Mouse (Mus musculus) lung, postnatal 0 days (tissue): ENCODE measurements around the gene Gtpbp4. TPM values are rescaled to one million over a fixed set of nuclear protein-coding genes. Genes with fewer than 3 reads are reported as not detected.
"Not testable (repeated sequence)": the region's sequence is repeated elsewhere in the genome, so short reads cannot be mapped to it uniquely, and the experiment has no call there.

Experiments
- ATAC-seq: fragments of 200-750 bp; cut with Nextera tagmentation; 2 replicates; pipeline ENCODE4 v1.8.0; 2017; ENCODE audit warnings: moderate library complexity
- DNase-seq: peaks from one replicate; pipeline ENCODE4 v3.0.0-alpha.2; 2016; ENCODE audit warnings: low spot score
- H3K27ac ChIP-seq: fragments of 300-500 bp; sonication (generic); 2 replicates; pipeline ENCODE4 v1.5.1; 2014; ENCODE audit warnings: antibody characterized with exemption, mild to moderate bottlenecking, low read length, mixed read lengths
- H3K27me3 ChIP-seq: fragments of 300-500 bp; sonication (generic); replicated peaks from 2 replicates; pipeline ENCODE4 v1.6.1; 2014; ENCODE audit warnings: low read length, mixed read lengths; ENCODE audit not compliant: insufficient read depth
- H3K36me3 ChIP-seq: fragments of 300-500 bp; sonication (generic); 2 replicates; pipeline ENCODE4 v1.6.1; 2014; ENCODE audit warnings: low read length, mixed read lengths; ENCODE audit not compliant: insufficient read depth
- H3K4me1 ChIP-seq: fragments of 300-500 bp; sonication (generic); 2 replicates; pipeline ENCODE4 v1.6.1; 2014; ENCODE audit warnings: antibody characterized with exemption, low read depth, low read length, mixed read lengths; ENCODE audit not compliant: insufficient read depth
- H3K4me2 ChIP-seq: fragments of 300-500 bp; sonication (generic); replicated peaks from 2 replicates; pipeline ENCODE4 v1.6.1; 2014; ENCODE audit warnings: low read depth, mild to moderate bottlenecking, low read length, moderate library complexity, mixed read lengths
- H3K4me3 ChIP-seq: fragments of 300-500 bp; sonication (generic); 2 replicates; pipeline ENCODE4 v1.5.1; 2014; ENCODE audit warnings: low read depth, low read length
- H3K9ac ChIP-seq: fragments of 300-500 bp; sonication (generic); replicated peaks from 2 replicates; pipeline ENCODE4 v1.6.1; 2014; ENCODE audit warnings: low read depth, mild to moderate bottlenecking
- H3K9me3 ChIP-seq: fragments of 300-500 bp; sonication (generic); 2 replicates; pipeline ENCODE4 v1.6.1; 2016; ENCODE audit warnings: low read length, mixed read lengths
- WGBS: fragments of 180-500 bp; shearing (Covaris S2); extraction: QIAGEN DNeasy Blood & Tissue Kit; methylation state at CpG from one replicate; pipeline ENCODE4 v1.1.7; 2014; 5-methylcytosine and 5-hydroxymethylcytosine counted together
- polyA plus RNA-seq: library from polyadenylated mRNA; unstranded; fragments of >200 nt; fragmentation: Nextera tagmentation; extraction: Ambion mirVana; gene quantifications from 2 replicates; pipeline ENCODE4 v1.2.1, GENCODE M21; 2015

The Gtpbp4 gene
- polyA plus RNA-seq, 1 experiment from 2014 or later = 39.8 TPM

GRCm38 (mm10) chr13:8959058-8959457, 36.8 kb downstream of the Gtpbp4 start:
- not testable (repeated sequence) for H3K4me3 ChIP-seq, H3K27me3 ChIP-seq, H3K4me1 ChIP-seq, DNase-seq, H3K4me2 ChIP-seq, H3K9me3 ChIP-seq, H3K9ac ChIP-seq, H3K36me3 ChIP-seq, ATAC-seq, H3K27ac ChIP-seq
- no CpG with 5 or more reads among the region's 5 CpGs for WGBS

- not testable (repeated sequence) for H3K9me3 ChIP-seq, H3K4me3 ChIP-seq, H3K4me2 ChIP-seq, ATAC-seq, H3K4me1 ChIP-seq, H3K36me3 ChIP-seq, H3K27me3 ChIP-seq, DNase-seq, H3K9ac ChIP-seq, H3K27ac ChIP-seq
- no CpG with 5 or more reads among the region's 5 CpGs for WGBS
Observed at GRCm38 (mm10) chr13:8956873-8957272, 39.0 kb downstream of the Gtpbp4 start.

GRCm38 (mm10) chr13:8955127-8955526, 40.8 kb downstream of the Gtpbp4 start:
- H3K36me3 ChIP-seq, H3K4me3 ChIP-seq, H3K27ac ChIP-seq, H3K4me1 ChIP-seq, H3K27me3 ChIP-seq, H3K4me2 ChIP-seq, DNase-seq, H3K9ac ChIP-seq, H3K9me3 ChIP-seq, ATAC-seq: not testable (repeated sequence)
- WGBS = 88% methylated on average over 2 of the region's 2 CpGs

- not testable (repeated sequence) for ATAC-seq, H3K4me3 ChIP-seq, DNase-seq, H3K27me3 ChIP-seq, H3K4me1 ChIP-seq, H3K27ac ChIP-seq, H3K9me3 ChIP-seq, H3K36me3 ChIP-seq, H3K9ac ChIP-seq, H3K4me2 ChIP-seq
Observed at GRCm38 (mm10) chr13:8952563-8952962, 43.3 kb downstream of the Gtpbp4 start, which contains the start of gene Idi2. Gene Idi2, plus strand, starts transcription at chr13:8952863.

- H3K9me3 ChIP-seq, H3K27me3 ChIP-seq, H3K36me3 ChIP-seq, DNase-seq, H3K4me3 ChIP-seq, H3K27ac ChIP-seq, H3K4me2 ChIP-seq, ATAC-seq, H3K4me1 ChIP-seq, H3K9ac ChIP-seq: not testable (repeated sequence)
Observed at GRCm38 (mm10) chr13:8948131-8948530, 47.8 kb downstream of the Gtpbp4 start, which contains the start of gene Gm9745. Gene Gm9745, minus strand, starts transcription at chr13:8948231.

- H3K4me1 ChIP-seq, DNase-seq, H3K4me3 ChIP-seq, H3K9ac ChIP-seq, H3K36me3 ChIP-seq, H3K4me2 ChIP-seq, H3K9me3 ChIP-seq, H3K27ac ChIP-seq, ATAC-seq, H3K27me3 ChIP-seq: not testable (repeated sequence)
- WGBS = no CpG with 5 or more reads among the region's 5 CpGs
Observed at GRCm38 (mm10) chr13:8943828-8944227, 52.1 kb downstream of the Gtpbp4 start.

- not testable (repeated sequence) for H3K27me3 ChIP-seq, H3K4me3 ChIP-seq, DNase-seq, H3K4me1 ChIP-seq, H3K36me3 ChIP-seq, H3K27ac ChIP-seq, H3K9me3 ChIP-seq, H3K4me2 ChIP-seq, H3K9ac ChIP-seq, ATAC-seq
- WGBS = 22% methylated on average over 1 of the region's 5 CpGs
Observed at GRCm38 (mm10) chr13:8941701-8942100, 54.2 kb downstream of the Gtpbp4 start.

GRCm38 (mm10) chr13:8941110-8941509, 54.8 kb downstream of the Gtpbp4 start:
- not testable (repeated sequence) for H3K4me1 ChIP-seq, H3K4me3 ChIP-seq, H3K36me3 ChIP-seq, H3K27ac ChIP-seq, H3K27me3 ChIP-seq, ATAC-seq, H3K9ac ChIP-seq, H3K9me3 ChIP-seq, H3K4me2 ChIP-seq
- WGBS = 76% methylated on average over 4 of the region's 4 CpGs
- DNase-seq = peak; percentile 2

GRCm38 (mm10) chr13:8937611-8938140, 58.2 kb downstream of the Gtpbp4 start:
- H3K36me3 ChIP-seq, H3K27ac ChIP-seq, H3K9ac ChIP-seq, ATAC-seq, DNase-seq, H3K4me2 ChIP-seq, H3K4me1 ChIP-seq, H3K9me3 ChIP-seq, H3K27me3 ChIP-seq, H3K4me3 ChIP-seq: not testable (repeated sequence)
- 69% methylated on average over 6 of the region's 6 CpGs for WGBS
